ENCODE assay signal across 10 mouse cellular contexts in the genomic region with DNA sequence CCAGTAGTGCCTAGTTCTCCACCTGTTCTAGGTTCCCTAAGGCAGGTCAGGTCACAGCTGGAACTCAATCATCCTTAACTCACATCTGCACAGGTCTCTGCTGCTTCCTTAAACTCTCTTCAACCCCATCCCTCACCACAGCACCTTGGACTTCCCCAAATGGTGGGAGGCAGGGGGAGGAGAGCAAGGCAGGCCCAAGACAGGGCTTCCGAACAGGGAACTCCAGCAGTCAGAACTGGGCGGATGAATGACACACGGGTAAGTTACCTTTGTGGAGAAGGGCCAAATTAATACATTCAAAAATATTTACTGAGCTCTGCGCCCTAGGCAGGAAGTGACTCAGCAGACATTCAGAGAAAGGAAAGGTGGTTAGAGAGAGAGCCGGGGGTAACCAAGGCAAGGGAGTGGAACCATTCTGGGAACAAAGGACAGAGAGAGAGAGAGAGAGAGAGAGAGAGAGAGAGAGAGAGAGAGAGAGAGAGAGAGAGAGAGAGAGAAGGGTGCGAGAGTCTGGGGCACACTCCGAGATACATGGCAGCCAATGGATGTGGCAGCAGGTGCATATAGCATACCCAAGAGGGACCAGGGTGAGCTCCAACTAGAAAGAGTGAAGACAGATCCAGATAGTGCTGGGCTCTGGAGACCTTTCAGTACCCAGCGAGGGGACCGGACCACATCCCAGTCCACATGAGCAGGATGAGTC. TPM values are rescaled to one million over a fixed set of nuclear protein-coding genes. Genes with fewer than 3 reads are reported as not detected.
DNase-seq lines count a peak whose midpoint lies in the region; ATAC-seq and TF ChIP-seq lines count a peak whose summit lies in the region.
"Had no signal": no experiment of that assay in that cellular context is flagged by ENCODE, and none has a peak within 500 bp of the region (broad histone marks: within the 10 kb centered on the region; RNA-seq: fewer than 3 reads in every experiment).

No protein-coding gene starts in this region.

- no peak overlapping the region for H3K9ac ChIP-seq in kidney, postnatal 0 days (ENCODE audit: low read depth, low read length)

- peaks cover 48% of the 10 kb centered on the region for H3K4me1 ChIP-seq in kidney, postnatal 0 days (replicated peaks; ENCODE audit: insufficient read depth, low read length)
- peaks cover 100% of the 10 kb centered on the region for H3K4me1 ChIP-seq in megakaryocyte, embryonic 14.5 days

- H3K9me3 ChIP-seq in kidney, postnatal 0 days (replicated peaks; ENCODE audit: low read length), result no peaks in the 10 kb centered on the region
- no peaks in the 10 kb centered on the region for H3K9me3 ChIP-seq in megakaryocyte, embryonic 14.5 days

- 51% methylated on average over 9 of the region's 9 CpGs for WGBS in kidney, postnatal 0 days

- H3K4me3 ChIP-seq in kidney, postnatal 0 days (replicated peaks; ENCODE audit: low read depth, low read length), result no peak overlapping the region
- H3K4me3 ChIP-seq in megakaryocyte, embryonic 14.5 days (replicated peaks), result peak overlapping the region; percentile 83

- H3K36me3 ChIP-seq in kidney, postnatal 0 days (ENCODE audit: insufficient read depth, low read length), result no peaks in the 10 kb centered on the region
- H3K36me3 ChIP-seq in megakaryocyte, embryonic 14.5 days (replicated peaks; ENCODE audit: low read length), result peaks cover 62% of the 10 kb centered on the region

- DNase-seq in kidney, postnatal 0 days (ENCODE audit: low spot score), result no peak
- no peak for DNase-seq in kidney, postnatal 4 days
- peak; percentile 68 to 76 for DNase-seq in B cell, adult 2 months
- DNase-seq in MEL-GATA-1-ER (ENCODE audit: extremely low read depth, low read depth), result peak; percentile 88
- no peak for DNase-seq in left cerebral cortex, adult 18-20 months (ENCODE audit: low spot score in 2 of 2)
- DNase-seq in ovary, postnatal 10 days (ENCODE audit: low spot score), result no peak
- no peak for DNase-seq in cerebellum, adult 9-10 months
- DNase-seq: cerebellum, postnatal 10 days; midbrain, embryonic 14.5 days had no signal

- no peak for TF ChIP-seq CTCF in kidney, postnatal 0 days (IDR thresholded peaks at IDR 0.05; ENCODE audit: low read depth)

- H3K4me2 ChIP-seq in kidney, postnatal 0 days (ENCODE audit: low read length), result no peak overlapping the region

- no peak for ATAC-seq in kidney, postnatal 0 days (replicated peaks; ENCODE audit: low FRiP score, low read depth)

- 0 out of 2 replicates have a peak overlapping the region, but pooled peaks have one; percentile 48 for H3K27ac ChIP-seq in kidney, postnatal 0 days

- H3K27me3 ChIP-seq in kidney, postnatal 0 days (ENCODE audit: insufficient read depth, low read length), result no peaks in the 10 kb centered on the region
- H3K27me3 ChIP-seq in megakaryocyte, embryonic 14.5 days (replicated peaks), result no peaks in the 10 kb centered on the region

RNA-seq across cellular contexts. Expression of a gene that starts 36.1 kb away (rescaled TPM):
- 19.2 and 20.0 TPM in 2 replicates for polyA plus RNA-seq in kidney, postnatal 0 days (2015; fragmentation: Nextera tagmentation; extraction: Ambion mirVana)
- 2.8 and 5.9 TPM in 2 replicates for polyA plus RNA-seq in megakaryocyte, embryonic 14.5 days (2012; ENCODE audit: insufficient read depth, low replicate concordance)
- total RNA-seq in left cerebral cortex, adult 18-20 months (2021), result 10 to 100 TPM; 58.2 to 70.2 TPM

Comparison
In these comparisons a context has a peak if more than half of its experiments do, and no peak if none do; other contexts are left out.
1. DNase-seq: peak in B cell, adult 2 months (2 of 2) and MEL-GATA-1-ER (single experiment); none in kidney, postnatal 0 days (single experiment), kidney, postnatal 4 days (0 of 2), left cerebral cortex, adult 18-20 months (0 of 2), ovary, postnatal 10 days (single experiment) and cerebellum, adult 9-10 months (single experiment).